Mouse (Mus musculus) spleen, adult 2 months (tissue): Measurements from ENCODE around the gene Myo3b.

Source experiments
- CTCF ChIP-seq: fragments of 200-500 bp; IDR thresholded peaks from 2 replicates; pipeline ENCODE4 v1.5.1; 2011; ENCODE audit warnings: mild to moderate bottlenecking, inconsistent platforms; ENCODE audit not compliant: insufficient read depth, insufficient read length, insufficient replicate concordance; ENCODE audit errors: extremely low read depth
- POLR2A ChIP-seq: fragments of 200-500 bp; IDR thresholded peaks from 2 replicates; pipeline ENCODE4 v1.6.1; 2011; ENCODE audit warnings: low read depth, low read length, inconsistent platforms

- no peak for TF ChIP-seq POLR2A
- TF ChIP-seq CTCF, result no peak
These were observed 301.3 kb downstream of the Myo3b start for GRCm38 (mm10) chr2:70340224-70340623.
